In genomic region chr5:35024975-35025374, GRCm38 (mm10) we compare ENCODE assay signal across 8 mouse cellular contexts. TPM values are rescaled to one million over a fixed set of nuclear protein-coding genes. Genes with fewer than 3 reads are reported as not detected.
DNase-seq lines count a peak whose midpoint lies in the region; ATAC-seq and TF ChIP-seq lines count a peak whose summit lies in the region.

No protein-coding gene starts in this region.

- ATAC-seq in forebrain, postnatal 0 days, result peak; percentile 35
- peak; percentile 42 for ATAC-seq in liver, embryonic 13.5 days (ENCODE audit: low read depth)
- ATAC-seq in neural tube, embryonic 13.5 days (ENCODE audit: low read depth), result 0 out of 2 replicates have a peak, but pooled peaks have one; percentile 42

- H3K4me1 ChIP-seq in bone marrow, adult 2 months (ENCODE audit: control insufficient read depth, insufficient read depth, low read length), result no peaks in the 10 kb centered on the region
- peaks cover 3% of the 10 kb centered on the region; the same call in 1 of the 2 replicates for H3K4me1 ChIP-seq in forebrain, postnatal 0 days (ENCODE audit: insufficient read depth)
- peaks cover 28% of the 10 kb centered on the region for H3K4me1 ChIP-seq in liver, embryonic 13.5 days (replicated peaks)
- no peaks in the 10 kb centered on the region; the same call in 1 of the 2 replicates for H3K4me1 ChIP-seq in neural tube, embryonic 13.5 days (replicated peaks)

- no peaks in the 10 kb centered on the region for H3K9me3 ChIP-seq in forebrain, postnatal 0 days (ENCODE audit: low read length)
- H3K9me3 ChIP-seq in liver, embryonic 13.5 days (replicated peaks), result no peaks in the 10 kb centered on the region
- H3K9me3 ChIP-seq in neural tube, embryonic 13.5 days, result no peaks in the 10 kb centered on the region

- no peak overlapping the region for H3K27ac ChIP-seq in bone marrow, adult 2 months (ENCODE audit: control insufficient read depth, insufficient read depth, low read depth, low read length, poor library complexity)
- no peak overlapping the region for H3K27ac ChIP-seq in forebrain, postnatal 0 days (ENCODE audit: low read depth, low read length)
- H3K27ac ChIP-seq in liver, embryonic 13.5 days, result no peak overlapping the region
- H3K27ac ChIP-seq in neural tube, embryonic 13.5 days (replicated peaks), result no peak overlapping the region

- peak; percentile 62 for TF ChIP-seq CTCF in bone marrow, adult 2 months (IDR thresholded peaks at IDR 0.05; ENCODE audit: control insufficient read depth, insufficient read depth, low read length)
- TF ChIP-seq CTCF in forebrain, postnatal 0 days (IDR thresholded peaks at IDR 0.05; ENCODE audit: low read depth), result peak; percentile 65

- H3K4me2 ChIP-seq in forebrain, postnatal 0 days (ENCODE audit: low read depth), result no peak overlapping the region
- H3K4me2 ChIP-seq in liver, embryonic 13.5 days, result no peak overlapping the region
- no peak overlapping the region for H3K4me2 ChIP-seq in neural tube, embryonic 13.5 days

- WGBS in bone marrow, adult 2 months, result 41% methylated on average over 2 of the region's 2 CpGs
- WGBS in forebrain, postnatal 0 days, result 20% methylated on average over 2 of the region's 2 CpGs
- 14% methylated on average over 2 of the region's 2 CpGs for WGBS in liver, embryonic 13.5 days (ENCODE audit: insufficient replicate concordance)
- WGBS in neural tube, embryonic 13.5 days, result 20% methylated on average over 2 of the region's 2 CpGs

- no peaks in the 10 kb centered on the region for H3K27me3 ChIP-seq in forebrain, postnatal 0 days (ENCODE audit: insufficient read depth, low read length)
- H3K27me3 ChIP-seq in liver, embryonic 13.5 days, result no peaks in the 10 kb centered on the region
- H3K27me3 ChIP-seq in neural tube, embryonic 13.5 days, result no peaks in the 10 kb centered on the region

- TF ChIP-seq POLR2A in bone marrow, adult 2 months (IDR thresholded peaks at IDR 0.05; ENCODE audit: borderline replicate concordance, control insufficient read depth, low read depth, low read length), result no peak

- no peak overlapping the region for H3K9ac ChIP-seq in forebrain, postnatal 0 days
- H3K9ac ChIP-seq in liver, embryonic 13.5 days, result no peak overlapping the region
- H3K9ac ChIP-seq in neural tube, embryonic 13.5 days, result no peak overlapping the region

- H3K4me3 ChIP-seq in bone marrow, adult 2 months (replicated peaks; ENCODE audit: control insufficient read depth, low read depth, low read length), result no peak overlapping the region
- H3K4me3 ChIP-seq in forebrain, postnatal 0 days (ENCODE audit: low read depth, low read length), result no peak overlapping the region
- H3K4me3 ChIP-seq in liver, embryonic 13.5 days (replicated peaks), result no peak overlapping the region
- no peak overlapping the region for H3K4me3 ChIP-seq in neural tube, embryonic 13.5 days

- DNase-seq in layer of hippocampus, adult 11-12 months (ENCODE audit: low spot score), result peak; percentile 52
- no peak for DNase-seq in layer of hippocampus, adult 9-10 months (ENCODE audit: low spot score)
- DNase-seq in forebrain, postnatal 0 days, result peak; percentile 25
- DNase-seq in kidney, adult 11 months, result peak; percentile 53
- DNase-seq in liver, embryonic 13.5 days, result no peak
- peak; percentile 76 for DNase-seq in urinary bladder, postnatal 14 days (ENCODE audit: low spot score)

- peaks cover 64% of the 10 kb centered on the region for H3K36me3 ChIP-seq in forebrain, postnatal 0 days (ENCODE audit: insufficient read depth)
- peaks cover 98% of the 10 kb centered on the region for H3K36me3 ChIP-seq in liver, embryonic 13.5 days
- peaks cover 89% of the 10 kb centered on the region for H3K36me3 ChIP-seq in neural tube, embryonic 13.5 days

RNA-seq across cellular contexts. Expression of gene Hgfac, which starts 16.3 kb away (rescaled TPM):
- polyA plus RNA-seq in bone marrow, adult 2 months (2011; ENCODE audit: insufficient read depth, insufficient read length, low replicate concordance, missing spikeins), result 3.7 and 5.8 TPM in 2 replicates
- 0.69 and 2.1 TPM in 2 replicates for total RNA-seq in forebrain, postnatal 0 days (2014; rRNA removed)
- polyA plus RNA-seq in forebrain, postnatal 0 days (2015; fragmentation: Nextera tagmentation; extraction: Ambion mirVana), result 0.36 TPM in 1 of 2 replicates, not detected in the other
- 51.6 and 53.5 TPM in 2 replicates for polyA plus RNA-seq in liver, embryonic 13.5 days (2015; fragmentation: Nextera tagmentation; extraction: Ambion mirVana)
- polyA plus RNA-seq in neural tube, embryonic 13.5 days (2015; fragmentation: Nextera tagmentation; extraction: Ambion mirVana), result 0.84 TPM in 1 of 2 replicates, not detected in the other

RNA-seq across cellular contexts. Expression of gene Dok7, which starts 31.6 kb away (rescaled TPM):
- 0.34 TPM in 1 of 2 replicates, not detected in the other for polyA plus RNA-seq in bone marrow, adult 2 months (2011; ENCODE audit: insufficient read depth, insufficient read length, low replicate concordance, missing spikeins)
- 15.0 and 16.4 TPM in 2 replicates for total RNA-seq in forebrain, postnatal 0 days (2014; rRNA removed)
- 9.6 and 10.1 TPM in 2 replicates for polyA plus RNA-seq in forebrain, postnatal 0 days (2015; fragmentation: Nextera tagmentation; extraction: Ambion mirVana)
- 0.13 and 0.16 TPM in 2 replicates for polyA plus RNA-seq in liver, embryonic 13.5 days (2015; fragmentation: Nextera tagmentation; extraction: Ambion mirVana)
- polyA plus RNA-seq in neural tube, embryonic 13.5 days (2015; fragmentation: Nextera tagmentation; extraction: Ambion mirVana), result 3.7 and 4.5 TPM in 2 replicates

Comparison
In these comparisons a context has a peak if more than half of its experiments do, and no peak if none do; other contexts are left out.
1. DNase-seq: peak in layer of hippocampus, adult 11-12 months (single experiment), forebrain, postnatal 0 days (single experiment), kidney, adult 11 months (single experiment) and urinary bladder, postnatal 14 days (single experiment); none in layer of hippocampus, adult 9-10 months (single experiment) and liver, embryonic 13.5 days (single experiment).
2. Peak in every context shown above with its lines, with median percentiles within 50 percentile points of each other: ATAC-seq.